14 mouse cellular contexts compared by ENCODE assay signal in the genomic region with DNA sequence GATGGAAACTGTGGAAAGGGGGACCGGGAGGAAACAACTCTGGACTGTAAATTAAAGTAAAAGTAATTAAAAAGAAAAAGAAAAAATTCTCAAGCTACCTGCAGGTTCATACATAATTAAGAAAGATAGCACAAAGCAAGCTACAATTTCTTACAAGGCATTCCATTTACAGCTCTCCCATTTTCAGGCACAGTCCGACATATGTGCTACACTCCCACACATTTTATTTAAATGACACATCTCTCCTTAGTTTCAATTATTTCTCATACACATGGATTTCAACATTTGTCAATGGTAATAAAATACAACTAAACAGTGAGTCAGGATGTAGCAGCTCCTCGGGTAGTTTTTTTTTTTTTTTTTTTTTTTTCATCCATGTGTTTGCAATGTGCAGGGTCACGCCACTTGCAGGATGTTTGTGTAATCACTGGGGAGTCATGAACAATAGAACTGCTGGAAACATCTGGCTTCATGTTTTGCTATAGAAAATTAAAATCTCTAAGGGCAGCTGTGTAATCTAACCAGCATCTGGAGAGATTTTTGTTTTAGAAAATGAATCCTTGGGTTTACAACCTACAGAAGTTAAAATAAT.
DNase-seq lines count a peak whose midpoint lies in the region; ATAC-seq and TF ChIP-seq lines count a peak whose summit lies in the region.
"Had no signal": no experiment of that assay in that cellular context is flagged by ENCODE, and none has a peak within 500 bp of the region (broad histone marks: within the 10 kb centered on the region; RNA-seq: fewer than 3 reads in every experiment).

No protein-coding gene starts in this region.

- H3K9ac ChIP-seq in intestine, embryonic 14.5 days (ENCODE audit: low read length) = no peak overlapping the region
- H3K9ac ChIP-seq in intestine, postnatal 0 days (ENCODE audit: low read depth, low read length) = no peak overlapping the region
- H3K9ac ChIP-seq in limb, embryonic 12.5 days (replicated peaks) = no peak overlapping the region
- no peak overlapping the region for H3K9ac ChIP-seq in hindbrain, embryonic 16.5 days (ENCODE audit: low read depth, low read length)
- H3K9ac ChIP-seq: liver, postnatal 0 days had no signal

- peak overlapping the region; percentile 48; the same call in 1 of the 2 replicates for H3K27ac ChIP-seq in intestine, embryonic 14.5 days (ENCODE audit: low read depth)
- H3K27ac ChIP-seq in intestine, postnatal 0 days (ENCODE audit: low read depth, low read length) = no peak overlapping the region
- peak overlapping the region; percentile 56; the same call in 1 of the 2 replicates for H3K27ac ChIP-seq in limb, embryonic 12.5 days
- H3K27ac ChIP-seq in hindbrain, embryonic 16.5 days (ENCODE audit: low read depth, low read length) = no peak overlapping the region

- no peak for ATAC-seq in intestine, embryonic 14.5 days (replicated peaks; ENCODE audit: low FRiP score, low TSS enrichment, low read depth)
- ATAC-seq in intestine, postnatal 0 days = no peak
- peak; percentile 92 for ATAC-seq in limb, embryonic 12.5 days (ENCODE audit: insufficient number of reproducible peaks, insufficient read depth, low FRiP score, low TSS enrichment, low read depth)
- ATAC-seq in hindbrain, embryonic 16.5 days = no peak
- ATAC-seq: liver, postnatal 0 days; midbrain, embryonic 16.5 days had no signal

- no peak overlapping the region for H3K4me3 ChIP-seq in intestine, embryonic 14.5 days (ENCODE audit: low read depth, low read length)
- no peak overlapping the region for H3K4me3 ChIP-seq in intestine, postnatal 0 days (ENCODE audit: low read depth, low read length)
- H3K4me3 ChIP-seq in limb, embryonic 12.5 days (replicated peaks) = no peak overlapping the region
- H3K4me3 ChIP-seq in hindbrain, embryonic 16.5 days (ENCODE audit: low read length) = no peak overlapping the region

- H3K4me1 ChIP-seq in intestine, embryonic 14.5 days (replicated peaks; ENCODE audit: control insufficient read depth, insufficient read depth, low read length) = no peaks in the 10 kb centered on the region
- H3K4me1 ChIP-seq in intestine, postnatal 0 days (replicated peaks; ENCODE audit: control insufficient read depth, insufficient read depth, low read length) = no peaks in the 10 kb centered on the region
- peaks cover 8% of the 10 kb centered on the region for H3K4me1 ChIP-seq in limb, embryonic 12.5 days (replicated peaks)
- no peaks in the 10 kb centered on the region for H3K4me1 ChIP-seq in hindbrain, embryonic 16.5 days (ENCODE audit: control insufficient read depth, insufficient read depth, low read depth, low read length)

- DNase-seq in intestine, embryonic 14.5 days (ENCODE audit: low spot score) = no peak
- DNase-seq in 3T3-L1 (ENCODE audit: low read depth, low spot score) = peak; percentile 92
- peak; percentile 56 for DNase-seq in brain, adult 2 months (ENCODE audit: low read depth, low spot score)
- no peak for DNase-seq in liver
- DNase-seq: cerebellum, adult 9-11 months; heart, postnatal 4 days; kidney, adult 9 months; layer of hippocampus, postnatal 36 days; liver, postnatal 0 days; thymus, postnatal 25 days had no signal

- no peaks in the 10 kb centered on the region for H3K9me3 ChIP-seq in intestine, embryonic 14.5 days (ENCODE audit: control insufficient read depth, low read length)
- no peaks in the 10 kb centered on the region for H3K9me3 ChIP-seq in intestine, postnatal 0 days (ENCODE audit: control insufficient read depth)
- H3K9me3 ChIP-seq in limb, embryonic 12.5 days = no peaks in the 10 kb centered on the region
- H3K9me3 ChIP-seq in hindbrain, embryonic 16.5 days (ENCODE audit: control insufficient read depth, low read length) = no peaks in the 10 kb centered on the region

- H3K27me3 ChIP-seq in intestine, embryonic 14.5 days (replicated peaks; ENCODE audit: control insufficient read depth, insufficient read depth, low read length) = no peaks in the 10 kb centered on the region
- H3K27me3 ChIP-seq in intestine, postnatal 0 days (replicated peaks; ENCODE audit: control insufficient read depth, insufficient read depth, low read length) = no peaks in the 10 kb centered on the region
- H3K27me3 ChIP-seq in limb, embryonic 12.5 days = no peaks in the 10 kb centered on the region
- H3K27me3 ChIP-seq in hindbrain, embryonic 16.5 days (replicated peaks; ENCODE audit: control insufficient read depth, insufficient read depth, low read length) = no peaks in the 10 kb centered on the region

- whole genome bisulfite sequencing in intestine, embryonic 14.5 days = 48% methylated on average over 4 of the region's 4 CpGs
- WGBS in intestine, postnatal 0 days = 54% methylated on average over 4 of the region's 4 CpGs
- WGBS in limb, embryonic 12.5 days = 35% methylated on average over 4 of the region's 4 CpGs
- whole genome bisulfite sequencing in hindbrain, embryonic 16.5 days = 61% methylated on average over 4 of the region's 4 CpGs

- no peak overlapping the region for H3K4me2 ChIP-seq in intestine, embryonic 14.5 days (ENCODE audit: low read length)
- no peak overlapping the region for H3K4me2 ChIP-seq in intestine, postnatal 0 days (replicated peaks; ENCODE audit: low read depth)
- H3K4me2 ChIP-seq in limb, embryonic 12.5 days = no peak overlapping the region
- no peak overlapping the region for H3K4me2 ChIP-seq in hindbrain, embryonic 16.5 days (ENCODE audit: low read length)

- no peaks in the 10 kb centered on the region for H3K36me3 ChIP-seq in intestine, embryonic 14.5 days (ENCODE audit: control insufficient read depth, insufficient read depth, low read length)
- H3K36me3 ChIP-seq in intestine, postnatal 0 days (ENCODE audit: control insufficient read depth, insufficient read depth) = no peaks in the 10 kb centered on the region
- H3K36me3 ChIP-seq in limb, embryonic 12.5 days = no peaks in the 10 kb centered on the region
- no peaks in the 10 kb centered on the region for H3K36me3 ChIP-seq in hindbrain, embryonic 16.5 days (ENCODE audit: control insufficient read depth, insufficient read depth, low read length)

- no peak for TF ChIP-seq CTCF in intestine, postnatal 0 days (IDR thresholded peaks at IDR 0.05; ENCODE audit: low read depth)

Comparison
In these comparisons a context has a peak if more than half of its experiments do, and no peak if none do; other contexts are left out.
1. H3K27ac ChIP-seq: peak in intestine, embryonic 14.5 days (single experiment) and limb, embryonic 12.5 days (single experiment); none in intestine, postnatal 0 days (single experiment) and hindbrain, embryonic 16.5 days (single experiment).
2. DNase-seq: peak in 3T3-L1 (single experiment) and brain, adult 2 months (single experiment); none in intestine, embryonic 14.5 days (single experiment) and liver (single experiment).